Mouse (Mus musculus) urinary bladder, adult 2 months (tissue): Measurements from ENCODE around the gene Kif21b. TPM values are rescaled to one million over a fixed set of nuclear protein-coding genes. Genes with fewer than 3 reads are reported as not detected.
A peak's percentile ranks its signal among the peaks of the same experiment; 100 is the strongest.

ENCODE experiments used
- DNase-seq: peaks from one replicate; pipeline ENCODE4 v3.0.0; 2022; ENCODE audit warnings: low spot score
- polyA plus RNA-seq: library from polyadenylated mRNA; depleted of rRNA; stranded (reverse); fragments of >200 nt; gene quantifications from 2 replicates; pipeline ENCODE4 v1.2.3, GENCODE M21; 2012

The Kif21b gene
- polyA plus RNA-seq, 1 experiment = 2.4 TPM

DNA sequence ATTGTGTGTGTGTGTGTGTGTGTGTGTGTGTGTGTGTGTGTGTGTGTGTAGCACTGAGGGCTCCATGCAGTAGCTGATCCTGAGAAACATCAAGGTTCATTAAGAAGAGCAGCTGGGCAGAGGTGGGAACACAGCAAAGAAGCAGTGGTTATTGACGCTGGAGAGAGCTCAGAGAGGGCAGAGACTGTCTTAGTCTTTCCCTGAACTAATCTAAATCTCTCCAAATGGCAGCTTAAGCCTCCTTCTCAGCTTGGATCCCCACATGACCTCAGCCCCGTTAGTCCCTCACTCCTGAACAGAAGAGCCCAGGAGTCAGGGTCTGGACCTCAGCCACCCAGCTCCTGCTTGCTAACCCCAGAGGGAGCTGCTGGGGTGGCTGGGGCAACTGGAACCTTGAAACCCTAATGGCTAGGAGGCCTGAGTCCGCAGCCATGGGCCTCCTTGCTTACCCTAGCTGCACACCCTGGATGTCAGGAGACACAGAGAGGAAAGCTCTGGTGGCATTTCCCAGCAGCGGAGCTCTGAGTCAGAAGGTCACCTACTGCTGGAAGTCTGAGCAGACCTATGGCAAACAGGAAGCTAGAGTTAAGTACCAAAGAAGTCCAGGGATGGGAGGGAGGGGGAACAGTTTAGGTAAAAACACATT lies 2.1 kb upstream of the Kif21b start:
- DNase-seq = no peak

DNA sequence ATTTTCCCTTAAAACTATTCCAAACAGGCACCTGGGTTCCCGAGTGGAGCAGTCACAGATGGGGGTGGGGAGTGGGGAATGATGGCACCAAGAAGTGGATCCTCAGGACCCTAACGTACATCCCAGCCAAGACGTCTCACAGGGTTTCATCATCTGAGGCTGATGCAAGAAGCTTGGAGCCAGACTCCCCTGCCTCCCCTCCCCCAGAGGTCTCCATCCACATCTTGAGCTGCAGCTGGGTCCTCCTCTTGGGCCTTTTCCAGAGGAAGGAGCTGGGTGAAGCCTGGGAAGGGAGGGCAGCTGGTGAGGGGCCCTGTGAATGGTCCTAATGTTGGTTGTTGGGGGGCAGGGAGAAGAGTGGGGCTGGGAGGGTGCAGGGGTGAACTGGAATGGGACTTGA lies 1.1 kb upstream of the Kif21b start:
- DNase-seq = no peak

DNA sequence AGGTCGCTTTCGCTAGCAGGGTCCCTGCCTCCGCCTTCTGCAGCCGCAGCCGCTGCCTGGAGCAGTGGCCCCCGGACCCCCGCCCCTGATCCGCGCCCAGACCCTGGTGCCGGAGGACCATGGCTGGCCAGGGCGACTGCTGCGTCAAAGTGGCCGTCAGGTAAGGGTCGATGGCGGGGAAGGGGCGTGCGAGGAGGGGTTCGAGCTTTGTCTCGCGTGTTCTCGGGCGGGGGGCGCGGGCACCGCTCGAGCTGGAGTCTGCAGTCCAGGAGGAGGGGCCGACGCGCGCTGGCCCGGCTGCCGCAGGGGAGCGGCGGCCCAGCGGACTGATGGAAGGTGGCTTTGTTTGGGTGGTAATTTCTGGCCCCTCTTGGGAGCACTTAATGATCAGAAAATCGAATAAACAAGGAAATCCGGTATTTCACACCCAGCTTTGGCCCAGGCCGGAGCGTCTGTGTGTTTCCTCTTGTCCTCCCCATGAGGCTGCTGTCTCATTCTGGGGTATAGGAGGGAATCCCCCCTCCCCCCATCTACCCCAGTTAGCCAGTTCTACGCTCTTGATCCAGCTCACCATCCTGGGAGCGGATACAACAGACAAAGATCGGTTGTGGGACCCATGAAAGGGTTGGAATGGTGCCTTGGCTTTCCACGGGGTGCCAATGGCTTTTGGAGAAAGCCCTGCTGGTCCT lies 558 bp downstream of the Kif21b start:
- DNase-seq = no peak

DNA sequence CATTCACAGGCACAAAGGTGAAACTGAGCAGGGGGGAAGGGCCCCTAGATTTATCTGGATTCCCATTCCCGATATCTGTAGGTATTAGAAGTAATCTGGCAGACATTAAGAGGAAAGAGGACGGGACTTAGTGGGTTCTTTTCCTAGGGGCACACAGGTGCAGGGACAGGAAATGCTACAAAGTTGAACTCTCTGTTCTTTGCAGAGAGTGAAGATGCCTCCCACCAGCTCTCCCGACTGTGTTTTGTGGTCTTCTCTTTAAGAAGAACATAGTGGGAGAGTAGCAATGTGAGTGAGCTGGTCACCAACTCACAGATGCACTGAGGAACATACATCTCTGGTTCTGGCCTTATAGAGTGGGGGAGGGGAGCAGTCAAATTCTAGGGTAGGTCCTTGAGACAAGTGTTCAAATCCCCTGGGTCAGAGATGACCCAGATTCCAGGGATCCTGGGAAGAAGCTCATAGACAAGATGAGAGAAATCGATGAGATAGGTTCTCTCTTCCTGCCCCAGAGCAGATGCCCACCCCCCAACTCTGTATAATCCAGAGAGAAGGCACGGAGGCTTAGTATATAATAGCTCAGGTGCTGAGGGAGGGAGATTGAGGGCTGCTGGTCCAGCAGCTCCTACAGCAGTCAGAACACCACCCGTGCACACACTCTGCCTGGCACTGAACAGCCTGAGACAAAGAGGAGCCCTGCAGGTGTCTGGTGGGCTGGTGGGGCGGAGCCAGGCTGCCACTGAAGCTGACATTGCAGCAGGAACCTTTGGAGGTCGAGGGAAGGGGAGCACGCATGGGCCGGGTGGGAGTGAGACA lies 1.4 kb downstream of the Kif21b start:
- no peak for DNase-seq

DNA sequence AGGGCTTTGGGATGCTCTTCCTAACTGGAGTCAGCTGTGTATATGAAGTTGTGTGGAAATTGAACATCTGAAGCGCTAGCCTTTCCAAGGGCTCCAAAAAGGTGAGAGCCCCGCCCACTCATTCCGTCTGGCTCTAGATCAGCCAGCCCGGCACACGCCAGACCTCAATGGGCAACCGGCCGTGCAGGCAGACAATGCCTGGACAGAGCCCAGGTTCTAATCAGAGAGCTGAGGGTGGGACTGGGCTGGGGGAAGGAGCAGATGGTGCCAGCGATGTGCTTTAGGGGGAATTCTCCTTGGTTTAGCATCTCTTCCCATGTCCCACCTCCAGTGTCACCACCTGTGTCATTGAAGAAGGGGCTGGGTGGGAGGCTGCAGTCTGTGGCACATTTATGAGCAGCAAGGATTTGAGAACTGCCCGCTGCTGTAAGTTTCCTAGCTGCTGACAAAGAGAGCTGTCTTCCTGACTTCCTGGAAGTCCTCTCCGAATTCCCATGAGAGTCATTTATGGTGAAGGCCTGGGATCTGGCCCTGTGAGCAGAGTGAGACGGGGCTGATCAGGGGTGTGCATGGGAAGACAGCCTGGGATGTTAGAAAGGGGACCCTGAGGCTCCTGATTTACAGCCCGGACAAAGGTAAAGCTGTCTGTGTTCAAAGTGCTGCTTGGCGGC lies 2.5 kb downstream of the Kif21b start:
- DNase-seq = no peak

GRCm38 (mm10) chr1:136134547-136134946 lies 3.4 kb downstream of the Kif21b start:
- DNase-seq = no peak

- DNase-seq = no peak
These were observed 3.9 kb downstream of the Kif21b start for GRCm38 (mm10) chr1:136135046-136135445.

DNA sequence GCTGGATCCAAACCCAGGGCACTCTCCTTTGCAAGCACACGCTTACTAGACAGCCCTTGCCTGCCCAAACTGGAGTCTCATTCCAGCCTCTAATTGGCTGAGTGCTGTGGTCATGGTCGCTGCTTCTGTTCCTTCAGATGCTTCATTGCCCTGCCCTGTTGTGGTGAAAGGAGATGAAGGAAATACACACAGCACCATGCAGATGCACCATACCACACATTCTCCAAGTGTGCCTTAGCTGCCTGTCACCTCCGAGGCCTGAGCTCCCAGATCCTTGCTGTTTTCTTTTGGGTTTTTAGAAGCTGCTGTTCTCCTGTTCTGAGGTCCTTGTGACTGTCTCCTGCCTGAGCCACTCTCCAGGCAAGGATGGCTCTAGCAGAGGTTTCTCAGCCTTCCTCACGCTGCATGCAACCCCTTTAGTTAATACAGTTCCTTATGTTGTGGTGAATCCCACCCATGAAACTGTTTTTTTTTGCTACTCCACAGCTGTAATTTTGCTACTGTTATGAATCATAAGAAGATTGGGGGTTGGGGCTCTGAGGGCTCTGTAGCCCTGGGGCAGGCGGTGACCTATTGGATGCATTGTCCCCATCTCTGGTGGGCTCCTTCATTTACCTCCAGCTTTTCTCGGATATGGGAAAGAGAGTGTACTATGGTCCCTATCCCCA lies 4.7 kb downstream of the Kif21b start:
- no peak for DNase-seq

DNA sequence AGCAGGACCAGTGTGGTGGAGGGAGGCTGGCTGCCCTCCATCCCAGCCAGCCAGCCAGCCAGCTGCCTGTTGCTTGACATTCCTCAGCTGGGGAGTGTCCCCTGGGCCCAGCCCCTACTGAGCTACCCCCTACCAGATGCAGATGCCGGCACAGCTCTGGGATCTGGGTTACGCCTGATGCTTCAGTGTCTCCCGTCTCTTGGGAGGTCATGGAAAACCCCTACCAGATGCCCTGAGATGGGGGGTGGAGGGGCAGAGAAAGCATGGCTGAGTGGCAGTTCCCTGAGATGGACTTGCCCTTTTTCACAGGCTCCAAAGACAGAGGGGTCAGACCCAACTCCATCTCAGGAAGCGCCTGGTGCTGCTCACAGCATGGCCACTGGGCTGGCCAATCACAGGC lies 5.4 kb downstream of the Kif21b start:
- DNase-seq = no peak

- no peak for DNase-seq
These were observed 5.9 kb downstream of the Kif21b start for GRCm38 (mm10) chr1:136137071-136137531.

DNA sequence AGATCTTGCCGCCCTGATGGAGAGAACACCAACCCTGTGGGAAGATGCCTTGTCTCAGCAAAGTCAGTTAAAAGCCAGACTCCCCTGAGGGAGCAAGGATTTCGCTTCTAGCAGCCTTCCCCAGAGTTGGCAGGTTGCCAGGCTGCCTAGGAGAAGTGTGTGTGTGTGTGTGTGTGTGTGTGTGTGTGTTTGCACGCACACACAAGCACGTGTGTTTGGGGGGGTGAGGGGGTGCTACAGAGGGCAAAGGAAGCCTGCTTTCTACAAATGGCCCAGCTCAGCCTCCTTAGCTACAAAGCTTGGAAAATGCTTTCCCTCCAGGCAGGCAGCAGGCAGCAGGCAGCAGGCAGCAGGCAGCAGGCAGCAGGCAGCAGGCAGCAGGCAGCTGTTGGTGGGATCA lies 6.4 kb downstream of the Kif21b start:
- no peak for DNase-seq

DNA sequence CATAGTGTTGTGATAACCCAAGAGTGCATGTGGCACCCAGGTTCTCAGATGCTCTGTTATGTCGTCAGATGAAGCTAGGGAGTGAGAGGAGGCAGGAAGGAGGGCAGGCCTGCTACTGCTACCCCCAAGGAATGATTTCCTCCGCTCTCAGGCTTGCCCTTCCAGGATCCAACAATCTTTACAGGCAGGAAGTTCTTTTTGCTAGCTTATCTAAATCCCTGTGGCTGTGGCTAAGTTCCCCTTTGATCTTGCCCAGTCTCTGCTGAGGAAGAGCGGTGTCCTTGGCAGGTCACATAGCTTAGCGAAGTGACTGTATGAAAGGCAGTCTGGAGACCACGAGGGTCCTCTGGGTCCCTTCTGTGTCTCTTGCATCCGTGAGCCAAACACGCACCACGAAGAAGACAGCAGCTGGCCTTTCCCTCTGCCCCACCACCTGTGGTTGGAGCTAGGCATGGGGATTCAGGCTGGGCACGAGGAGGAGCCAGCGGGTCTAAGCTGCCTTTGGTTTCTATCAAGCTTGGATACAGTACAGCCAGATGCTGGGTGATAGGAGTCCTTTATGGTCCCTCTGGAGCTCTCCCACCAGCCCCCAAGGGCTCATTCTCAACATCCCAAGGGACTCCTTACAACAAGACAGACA lies 7.1 kb downstream of the Kif21b start:
- no peak for DNase-seq

- peak; percentile 71 for DNase-seq
These were observed 8.9 kb downstream of the Kif21b start for GRCm38 (mm10) chr1:136139990-136140640.

DNA sequence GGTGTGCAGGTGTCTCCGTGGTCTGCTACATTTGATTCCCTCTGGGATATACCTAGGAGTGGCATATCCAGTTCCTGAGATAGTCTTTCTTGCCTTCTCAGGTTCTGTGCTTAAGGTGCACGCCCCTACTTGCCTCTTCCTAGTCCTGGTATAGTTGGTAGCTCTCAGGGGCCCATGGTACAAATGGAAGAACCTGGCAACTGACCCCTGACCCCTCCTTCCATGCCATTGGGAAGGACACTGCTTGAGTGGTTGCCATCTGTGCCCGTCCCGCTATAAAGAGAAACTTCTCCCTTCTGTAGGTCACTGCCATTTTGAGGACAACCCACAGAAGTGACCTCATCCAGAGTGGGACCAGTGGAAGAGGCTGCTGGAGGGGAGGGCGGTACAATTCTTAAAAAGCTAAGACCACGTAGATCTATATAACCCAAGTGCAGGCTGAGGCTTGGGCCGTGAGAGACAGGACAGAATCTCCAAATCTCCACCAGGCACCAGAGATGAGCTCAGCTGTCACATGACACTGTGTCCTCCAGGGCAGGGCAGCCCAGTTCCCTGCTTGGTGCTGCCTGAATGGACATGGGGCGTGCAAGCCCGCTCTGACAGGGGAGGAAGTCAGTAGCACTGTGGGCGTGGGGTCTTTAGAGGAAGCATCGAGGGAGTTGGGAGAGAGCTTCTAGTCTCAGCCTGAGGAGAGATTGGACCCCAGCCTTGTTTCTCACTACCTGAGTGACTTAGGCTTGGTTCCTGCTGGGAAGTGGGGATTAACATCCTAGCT lies 10.2 kb downstream of the Kif21b start:
- no peak for DNase-seq

DNA sequence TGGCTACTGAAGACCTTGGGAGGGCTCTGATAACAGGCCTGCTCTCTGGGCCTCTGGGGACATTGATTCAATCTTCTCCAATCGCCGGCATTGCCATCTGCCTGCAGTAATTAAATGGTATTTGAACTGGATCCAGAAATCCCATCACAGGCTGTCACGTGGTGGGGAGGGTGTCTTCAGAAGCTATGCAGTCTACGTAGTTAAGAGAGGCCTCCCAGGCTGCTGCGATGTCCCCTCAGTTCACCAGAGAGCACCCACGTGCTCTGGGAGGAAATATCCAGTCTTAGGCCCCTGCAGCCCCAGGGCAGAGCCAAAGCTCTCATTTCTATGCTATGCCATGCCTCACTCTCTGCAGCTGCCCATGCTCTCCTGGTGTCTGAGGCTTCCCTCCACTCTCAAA lies 11.1 kb downstream of the Kif21b start:
- DNase-seq = no peak

- DNase-seq = no peak
These were observed 12.3 kb downstream of the Kif21b start for GRCm38 (mm10) chr1:136143514-136143913.

DNA sequence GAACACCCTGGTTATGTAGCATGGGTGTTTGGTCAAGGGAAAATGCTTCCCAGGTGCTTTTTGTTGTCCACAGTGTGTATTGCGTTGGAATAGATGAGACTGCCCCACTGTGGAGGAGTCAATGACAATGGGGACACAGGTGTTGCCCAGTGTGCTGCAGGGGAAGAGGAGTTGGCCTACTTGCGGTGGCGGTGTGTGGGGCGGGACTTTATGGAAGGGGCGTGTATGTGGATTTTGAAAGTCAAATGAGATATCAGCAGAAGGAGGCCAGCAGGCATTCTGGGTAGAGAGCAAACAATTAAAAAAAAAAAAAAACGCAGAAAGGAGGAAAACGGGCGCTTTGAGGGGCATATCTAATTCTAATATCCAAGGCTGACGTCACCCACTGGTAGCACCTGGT lies 18.5 kb downstream of the Kif21b start:
- no peak for DNase-seq

GRCm38 (mm10) chr1:136151371-136151770 lies 20.2 kb downstream of the Kif21b start:
- DNase-seq = no peak

DNA sequence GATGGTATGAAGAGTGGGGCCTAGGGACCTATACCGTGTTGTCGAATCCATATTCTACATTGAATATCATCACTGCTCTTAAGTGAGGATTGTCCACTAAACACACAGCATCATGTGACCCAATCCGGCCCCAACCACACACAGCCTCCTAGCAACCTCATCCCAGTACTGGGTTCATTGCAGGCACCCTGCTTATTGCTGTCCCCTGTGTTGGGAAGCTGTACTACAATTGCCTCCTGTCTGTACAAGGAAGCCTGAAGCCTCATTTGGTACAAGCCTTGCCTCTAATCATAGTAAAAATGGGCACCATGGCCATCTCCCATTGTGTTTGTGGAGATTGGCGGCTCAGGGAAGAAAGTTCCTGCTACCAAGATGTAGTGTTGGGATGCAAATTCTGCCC lies 25.1 kb downstream of the Kif21b start:
- DNase-seq = no peak

DNA sequence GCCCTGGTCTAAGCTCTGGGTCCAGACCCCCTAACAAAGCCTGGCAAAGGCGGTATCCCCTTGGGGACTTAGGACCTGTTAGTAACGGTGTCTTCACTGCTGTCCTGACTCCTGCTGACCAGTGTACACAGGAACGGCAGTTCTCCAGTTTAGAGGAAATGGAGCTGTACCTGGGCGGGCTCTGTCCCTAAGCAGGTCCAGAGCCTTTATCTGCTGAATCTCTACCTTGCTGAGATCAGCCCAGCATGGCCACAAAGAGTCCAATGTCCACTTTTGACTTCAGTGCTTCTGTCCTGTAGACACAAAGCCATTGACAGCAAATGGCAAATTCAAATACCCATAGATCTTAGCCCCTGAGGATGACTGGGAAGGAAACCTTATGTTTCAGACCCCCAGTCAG lies 25.8 kb downstream of the Kif21b start:
- no peak for DNase-seq
